Mouse (Mus musculus) heart, postnatal 36 days (tissue): ENCODE data around the gene Psmd12. TPM values are rescaled to one million over a fixed set of nuclear protein-coding genes. Genes with fewer than 3 reads are reported as not detected.
"Not testable (repeated sequence)": the region's sequence is repeated elsewhere in the genome, so short reads cannot be mapped to it uniquely, and the experiment has no call there.

Source experiments
- DNase-seq, 2 experiments: peaks; one replicate each; pipeline ENCODE4 v3.0.0; 2021 to 2022
- intact Hi-C: fragments of 180-260 bp; cut with DNase I; formaldehyde crosslinking; loops from one replicate; pipeline ENCODE4 v1.15.1; 2025
- total RNA-seq, 2 experiments: library from RNA; stranded (reverse); gene quantifications; 2 replicates each; pipeline ENCODE4 v1.2.3; 2021

Psmd12 gene
- total RNA-seq, 2 experiments from 2014 or later, result 89.6 to 92.4 TPM

- DNase-seq, intact Hi-C loops: not testable (repeated sequence)
Measured at GRCm38 (mm10) chr11:107504364-107504763, 25.1 kb downstream of the Psmd12 start.

DNA sequence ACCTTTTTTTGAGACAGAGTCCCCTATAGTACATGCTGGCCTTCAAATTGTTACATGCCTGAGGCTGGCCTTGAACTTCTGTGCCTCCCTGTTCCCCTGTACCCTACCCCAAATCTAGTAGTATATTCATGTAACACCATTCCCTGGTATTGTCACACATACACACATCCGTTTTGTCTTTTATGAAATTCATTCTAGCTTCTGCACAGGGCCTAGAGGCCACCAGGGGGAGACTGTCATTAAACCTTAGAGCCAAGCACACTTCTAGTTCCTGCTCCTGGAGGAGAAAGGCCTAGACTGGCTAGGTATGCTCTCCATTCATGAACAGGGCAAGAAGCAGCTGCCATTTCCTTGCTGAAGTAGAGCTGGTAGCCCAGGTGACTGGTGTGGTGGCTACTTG lies 27.0 kb downstream of the Psmd12 start:
- DNase-seq, result peak in 1 of 2 experiments; percentile 4
- intact Hi-C loops, result no loop called here

GRCm38 (mm10) chr11:107509631-107510338 lies 30.5 kb downstream of the Psmd12 start:
- intact Hi-C loops, result loop anchor here (10.0 kb wide), 3 partner anchors 65 to 475 kb away; no protein-coding TSS in a partner anchor
- no peak for DNase-seq

DNA sequence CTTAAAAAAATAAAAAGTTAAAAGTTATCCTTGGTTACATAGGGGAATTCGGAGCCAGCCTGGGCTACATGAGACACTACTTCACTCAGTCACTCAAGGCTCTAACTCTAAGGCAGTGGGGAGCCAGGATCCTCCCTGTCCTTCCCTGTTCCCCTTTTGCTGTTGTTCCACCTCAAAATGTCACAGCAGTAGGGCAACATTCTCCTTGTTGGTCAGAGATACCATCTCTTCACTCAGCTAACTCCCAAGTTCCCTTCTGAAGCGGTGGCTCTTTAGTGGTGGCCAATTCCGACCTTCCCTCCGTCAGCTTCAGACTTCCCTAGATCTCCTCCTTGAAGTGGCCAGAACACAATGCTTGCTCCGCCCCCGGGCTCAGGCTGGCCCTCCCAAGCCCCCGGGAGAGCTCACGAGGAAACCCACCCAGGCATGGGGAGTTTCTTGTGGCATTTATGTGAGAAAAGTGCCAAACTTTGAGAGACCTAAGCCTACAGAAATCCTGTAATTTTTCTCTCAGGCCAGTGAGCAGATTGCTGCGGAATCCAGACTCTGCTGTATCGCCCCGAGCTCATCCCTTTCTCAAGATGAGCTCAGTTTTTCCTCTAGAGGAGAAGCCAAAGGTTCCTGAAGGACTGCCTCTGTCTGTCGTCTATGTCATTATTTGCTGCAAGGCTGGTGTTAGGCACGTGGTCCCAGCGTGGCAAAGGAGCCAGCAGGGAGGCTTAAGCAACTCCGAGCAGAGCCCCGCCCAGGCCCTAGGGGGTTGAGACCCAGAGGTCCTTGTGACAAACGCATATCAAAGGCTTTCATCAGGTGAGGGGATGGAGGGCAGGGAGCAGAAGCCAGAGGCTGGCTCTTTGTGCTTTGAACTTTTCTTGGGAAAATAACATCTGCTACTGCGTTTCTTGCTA lies 31.3 kb downstream of the Psmd12 start:
- DNase-seq, result peak; percentile 25 to 39
- intact Hi-C loops, result loop anchor here (10.0 kb wide), 3 partner anchors 64 to 474 kb away; no protein-coding TSS in a partner anchor

- DNase-seq, result peak; percentile 64 to 77
- intact Hi-C loops, result loop anchor here (2.0 to 10.0 kb wide), 4 partner anchors 63 to 473 kb away; no protein-coding TSS in a partner anchor
Measured at GRCm38 (mm10) chr11:107511954-107512353, 32.7 kb downstream of the Psmd12 start.

DNA sequence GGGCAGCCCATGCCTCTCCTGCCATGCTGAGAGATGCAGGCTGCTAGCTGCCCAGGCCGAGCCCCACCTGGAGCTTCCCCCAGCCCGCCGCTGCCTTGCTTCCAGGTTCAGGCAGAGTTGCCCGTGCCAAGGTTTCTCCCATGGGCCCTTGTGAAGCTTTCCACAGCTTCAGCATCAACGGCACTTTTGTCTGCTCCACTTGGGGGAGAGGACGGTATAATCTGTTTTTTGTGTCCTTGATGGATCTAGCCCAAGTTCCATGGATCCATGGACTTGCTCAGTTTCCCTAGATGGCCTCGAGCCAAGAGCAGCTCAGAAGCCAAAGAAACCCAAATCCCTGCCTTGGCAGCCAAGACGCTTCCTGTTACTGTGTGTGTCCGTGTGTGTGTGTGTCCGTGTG lies 33.8 kb downstream of the Psmd12 start:
- peak; percentile 7 to 22 for DNase-seq

DNA sequence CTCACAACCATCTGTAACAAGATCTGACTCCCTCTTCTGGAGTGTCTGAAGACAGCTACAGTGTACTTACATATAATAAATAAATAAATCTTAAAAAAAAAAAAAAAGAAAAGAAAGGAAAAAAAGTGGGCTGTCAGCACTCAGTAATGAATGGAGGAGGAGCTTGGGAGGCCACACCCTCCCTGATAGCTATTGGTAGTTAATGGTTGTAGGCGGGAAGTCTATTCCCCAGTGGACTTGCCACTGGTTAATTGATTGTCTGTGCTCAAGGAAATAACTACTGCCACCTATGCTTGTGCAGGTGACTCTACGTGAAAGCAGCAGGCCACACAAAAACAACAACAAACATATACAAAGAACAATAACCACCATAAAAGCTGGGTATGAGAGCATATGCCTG lies 37.1 kb downstream of the Psmd12 start:
- intact Hi-C loops, result loop anchor here (10.0 kb wide), 3 partner anchors 58 to 468 kb away; no protein-coding TSS in a partner anchor

More for the DNA sequence above, 33.8 kb downstream of the Psmd12 start:
- intact Hi-C loops, result loop anchor here (2.0 to 10.0 kb wide), 4 partner anchors 62 to 472 kb away; no protein-coding TSS in a partner anchor

DNA sequence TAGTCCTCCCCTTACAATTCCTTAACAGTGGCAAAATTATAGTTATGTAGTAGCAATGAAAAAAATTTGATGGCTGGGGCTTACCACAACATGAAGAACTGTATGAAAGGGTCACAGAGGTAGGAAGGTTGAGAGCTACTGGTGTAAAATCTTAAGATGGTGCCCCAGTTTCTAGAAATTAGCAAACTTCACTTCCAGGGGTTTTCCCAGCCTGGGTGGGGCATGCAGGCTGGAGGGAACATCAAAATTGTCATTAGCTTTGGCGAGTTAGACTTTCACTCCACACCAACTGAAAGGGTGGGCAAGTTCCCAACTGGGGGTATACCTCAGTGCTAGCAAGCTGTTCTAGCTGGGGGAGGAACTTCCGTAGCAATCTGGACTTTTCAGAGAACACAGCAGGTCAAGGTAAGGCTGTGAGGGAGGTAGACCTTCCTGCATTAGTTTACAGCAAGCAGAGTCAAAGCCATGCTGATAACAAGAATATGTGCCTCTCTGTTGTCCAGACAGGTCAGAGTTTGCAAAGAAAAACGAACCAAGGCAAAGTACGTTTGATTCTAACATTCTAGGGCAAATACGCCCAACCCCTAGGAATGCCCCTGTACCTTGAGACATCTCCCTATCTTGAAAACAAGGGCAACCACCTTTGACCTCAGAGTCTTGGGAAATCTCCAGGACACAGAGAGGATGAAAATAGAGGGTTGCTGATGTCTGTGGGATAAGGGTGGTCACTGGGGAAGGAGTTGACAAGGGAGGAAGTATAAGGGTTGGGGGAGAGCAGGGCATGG lies 39.6 kb downstream of the Psmd12 start:
- intact Hi-C loops, result loop anchor here (10.0 kb wide), 3 partner anchors 56 to 466 kb away; no protein-coding TSS in a partner anchor
- no peak for DNase-seq

More for the DNA sequence above, 37.1 kb downstream of the Psmd12 start:
- no peak for DNase-seq

- intact Hi-C loops, result no loop called here
- DNase-seq, result no peak
Measured at GRCm38 (mm10) chr11:107521153-107521552, 41.9 kb downstream of the Psmd12 start.

- no peak for DNase-seq
- intact Hi-C loops, result no loop called here
Measured at GRCm38 (mm10) chr11:107524966-107525365, 45.7 kb downstream of the Psmd12 start.

DNA sequence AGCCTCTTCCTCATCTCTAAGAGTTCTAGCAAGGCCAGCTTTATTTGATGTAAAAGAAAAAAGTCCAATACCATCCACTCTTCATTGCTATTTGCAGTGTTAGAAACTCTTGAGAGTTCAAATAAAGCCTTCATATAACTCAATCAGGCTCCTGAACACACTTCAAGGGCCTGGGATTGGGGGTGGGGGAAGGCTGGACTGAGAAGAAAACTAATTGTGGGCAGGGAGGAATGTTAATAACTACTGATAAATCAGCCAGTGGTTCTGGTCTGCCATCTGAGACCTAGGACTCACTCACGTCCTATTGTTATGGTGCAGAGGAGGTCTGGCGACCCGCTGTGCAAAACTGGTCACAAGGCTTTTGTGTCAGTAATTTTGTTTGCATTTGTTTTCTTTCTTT lies 48.3 kb downstream of the Psmd12 start:
- intact Hi-C loops, result no loop called here
- DNase-seq, result no peak

GRCm38 (mm10) chr11:107529320-107529719 lies 50.0 kb downstream of the Psmd12 start:
- peak; percentile 33 to 38 for DNase-seq
- intact Hi-C loops, result no loop called here

- no peak for DNase-seq
- intact Hi-C loops, result no loop called here
Measured at GRCm38 (mm10) chr11:107531445-107531844, 52.2 kb downstream of the Psmd12 start.

GRCm38 (mm10) chr11:107532271-107532670 lies 53.0 kb downstream of the Psmd12 start:
- intact Hi-C loops, result no loop called here
- DNase-seq, result no peak

- intact Hi-C loops, result no loop called here
- no peak for DNase-seq
Measured at GRCm38 (mm10) chr11:107538994-107539393, 59.7 kb downstream of the Psmd12 start.

- intact Hi-C loops, result no loop called here
- no peak for DNase-seq
Measured at GRCm38 (mm10) chr11:107540339-107540738, 61.1 kb downstream of the Psmd12 start.

DNA sequence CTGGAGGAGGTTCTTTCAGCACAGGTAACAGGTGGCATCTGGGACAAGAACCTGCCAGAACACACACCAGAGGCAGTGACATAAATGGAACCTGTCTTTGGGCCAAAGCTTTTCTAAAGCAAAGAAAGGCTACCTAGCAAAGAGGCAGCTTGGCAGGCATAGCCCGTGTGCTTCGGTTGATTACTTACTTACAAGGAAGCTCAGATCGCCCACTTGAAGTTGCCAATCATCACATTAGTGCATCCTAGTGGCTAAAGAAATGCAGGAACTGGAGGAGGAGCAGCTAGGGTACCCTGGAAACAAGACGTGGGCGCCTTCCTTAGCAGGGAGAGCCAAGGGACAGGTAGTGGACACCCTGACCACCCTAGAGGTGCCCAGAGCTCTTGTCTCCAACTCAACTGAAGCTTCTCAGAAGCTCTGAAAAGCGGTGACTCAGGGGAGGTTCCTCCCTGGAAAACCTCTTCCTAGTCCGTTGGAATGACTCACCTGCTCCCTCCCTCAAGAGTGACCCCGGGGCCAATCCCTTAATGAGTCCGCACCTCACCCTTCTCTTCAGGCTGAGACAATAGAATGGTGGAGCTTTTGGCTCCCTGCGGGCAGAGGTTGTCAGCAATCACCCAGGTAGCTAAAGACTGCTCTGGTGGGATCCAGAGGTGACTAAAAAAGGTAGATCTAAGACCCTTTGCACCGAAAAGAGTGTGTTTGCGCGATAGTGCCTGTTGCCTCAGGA lies 66.6 kb downstream of the Psmd12 start:
- no peak for DNase-seq
- intact Hi-C loops, result no loop called here

DNA sequence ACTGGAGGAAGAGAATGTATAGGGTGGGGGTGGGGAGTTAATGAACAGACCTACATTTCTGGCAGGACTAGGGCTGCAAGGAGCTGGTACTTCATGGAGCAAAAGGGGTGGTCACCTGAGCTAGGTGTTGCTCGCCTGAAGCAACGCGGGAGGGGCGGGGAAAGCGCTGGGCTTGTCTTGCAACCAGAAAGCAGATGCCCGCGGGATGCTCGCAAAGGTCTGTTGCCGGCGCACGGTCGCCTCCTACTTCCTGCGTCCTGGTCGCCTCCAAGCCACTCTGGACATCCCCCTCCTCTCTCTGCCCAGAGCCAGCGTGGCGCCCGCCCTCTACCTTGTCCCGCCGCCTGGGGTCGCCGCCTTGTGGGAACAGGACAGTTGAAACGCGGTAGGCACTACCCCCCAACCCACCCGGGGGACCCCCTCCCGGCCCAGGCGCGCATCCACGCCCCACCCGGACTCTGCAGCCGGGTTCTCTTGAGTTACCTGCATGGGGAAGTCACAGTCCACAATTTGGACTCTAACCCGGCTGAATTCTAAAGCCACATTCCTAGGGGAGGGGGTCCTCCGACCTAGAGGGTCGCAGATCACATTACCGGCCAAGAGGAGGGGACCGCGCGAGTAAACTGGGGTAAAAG lies 67.5 kb downstream of the Psmd12 start:
- intact Hi-C loops, result no loop called here
- peak; percentile 14 to 28 for DNase-seq
